Mouse (Mus musculus) neural tube, embryonic 12.5 days (tissue): ENCODE data around the gene Furin. TPM values are rescaled to one million over a fixed set of nuclear protein-coding genes. Genes with fewer than 3 reads are reported as not detected.
A peak's percentile ranks its signal among the peaks of the same experiment; 100 is the strongest.
"Not testable (repeated sequence)": the region's sequence is repeated elsewhere in the genome, so short reads cannot be mapped to it uniquely, and the experiment has no call there.

Experiments
- ATAC-seq: fragments of 200-750 bp; cut with Nextera tagmentation; 2 replicates; pipeline ENCODE4 v1.8.0; 2017; ENCODE audit warnings: low read depth, mild to moderate bottlenecking, moderate TSS enrichment, moderate library complexity; ENCODE audit not compliant: low FRiP score
- H3K27ac ChIP-seq: fragments of 300-500 bp; sonication (generic); 2 replicates; pipeline ENCODE4 v1.5.1; 2016
- H3K27me3 ChIP-seq: fragments of 300-500 bp; sonication (generic); replicated peaks from 2 replicates; pipeline ENCODE4 v1.6.1; 2016; ENCODE audit warnings: mild to moderate bottlenecking
- H3K36me3 ChIP-seq: fragments of 300-500 bp; sonication (generic); 2 replicates; pipeline ENCODE4 v1.6.1; 2016; ENCODE audit warnings: mild to moderate bottlenecking
- H3K4me1 ChIP-seq: fragments of 300-500 bp; sonication (generic); 2 replicates; pipeline ENCODE4 v1.6.1; 2016
- H3K4me2 ChIP-seq: fragments of 300-500 bp; sonication (generic); replicated peaks from 2 replicates; pipeline ENCODE4 v1.6.1; 2016; ENCODE audit warnings: mild to moderate bottlenecking
- H3K4me3 ChIP-seq: fragments of 300-500 bp; sonication (generic); 2 replicates; pipeline ENCODE4 v1.5.1; 2016
- H3K9ac ChIP-seq: fragments of 300-500 bp; sonication (generic); 2 replicates; pipeline ENCODE4 v1.6.1; 2016; ENCODE audit warnings: mild to moderate bottlenecking
- H3K9me3 ChIP-seq: fragments of 300-500 bp; sonication (generic); 2 replicates; pipeline ENCODE4 v1.6.1; 2016; ENCODE audit warnings: mild to moderate bottlenecking
- WGBS: fragments of 180-500 bp; shearing (Covaris S2); methylation state at CpG from one replicate; pipeline ENCODE4 v1.1.7; 2016; 5-methylcytosine and 5-hydroxymethylcytosine counted together
- polyA plus RNA-seq: library from polyadenylated mRNA; unstranded; fragments of >200 nt; fragmentation: Nextera tagmentation; extraction: Ambion mirVana; gene quantifications from 2 replicates; pipeline ENCODE4 v1.2.1, GENCODE M21; 2016

The Furin gene
- polyA plus RNA-seq, 1 experiment from 2014 or later = 6.3 TPM

DNA sequence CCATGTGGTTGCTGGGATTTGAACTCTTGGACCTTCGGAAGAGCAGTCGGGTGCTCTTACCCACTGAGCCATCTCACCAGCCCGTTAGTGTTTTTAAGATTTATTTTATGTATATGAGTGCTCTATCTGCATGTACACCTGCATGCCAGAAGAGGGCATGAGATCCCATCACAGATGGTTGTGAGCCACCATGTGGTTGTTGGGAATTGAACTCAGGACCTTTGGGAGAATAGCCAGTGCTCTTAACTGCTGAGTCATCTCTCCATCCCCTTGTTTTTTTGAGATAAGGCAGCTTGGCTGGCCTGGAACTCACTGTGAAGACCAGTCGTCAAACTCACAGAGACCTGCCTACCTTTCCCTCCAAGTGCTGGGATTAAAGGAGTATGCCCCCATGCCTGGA lies 8.8 kb downstream of the Furin start:
- H3K27me3 ChIP-seq, H3K9ac ChIP-seq, ATAC-seq, H3K27ac ChIP-seq, H3K4me3 ChIP-seq, H3K4me2 ChIP-seq, H3K9me3 ChIP-seq: not testable (repeated sequence)
- H3K4me1 ChIP-seq = peaks cover 16% of the 10 kb centered on the region
- peaks cover 60% of the 10 kb centered on the region for H3K36me3 ChIP-seq
- WGBS = 86% methylated on average over 4 of the region's 4 CpGs

DNA sequence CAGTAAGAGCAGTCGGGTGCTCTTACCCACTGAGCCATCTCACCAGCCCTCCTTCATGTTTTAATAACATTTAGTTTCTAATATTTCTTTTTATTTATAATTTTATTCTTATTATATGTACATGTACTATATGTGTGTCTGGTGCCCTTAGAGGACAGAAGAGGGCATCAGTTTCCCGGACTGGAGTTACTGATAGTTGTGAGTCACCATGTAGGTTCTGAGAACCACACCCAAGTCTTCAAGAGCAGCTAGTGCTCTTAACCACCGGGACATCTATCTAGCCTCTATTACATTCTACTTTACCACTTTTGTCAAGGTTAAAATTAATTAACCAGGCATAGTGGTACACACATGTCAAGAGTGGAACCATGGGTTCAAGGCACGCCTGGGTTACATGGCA lies 10.6 kb downstream of the Furin start:
- 90% methylated on average over 4 of the region's 4 CpGs for WGBS
- H3K9ac ChIP-seq = no peak overlapping the region
- H3K4me2 ChIP-seq = no peak overlapping the region
- no peaks in the 10 kb centered on the region; the same call in 1 of the 2 replicates for H3K4me1 ChIP-seq
- ATAC-seq = no peak
- H3K4me3 ChIP-seq = no peak overlapping the region
- H3K9me3 ChIP-seq = no peaks in the 10 kb centered on the region
- H3K27ac ChIP-seq = no peak overlapping the region
- H3K27me3 ChIP-seq = no peaks in the 10 kb centered on the region
- H3K36me3 ChIP-seq = peaks cover 77% of the 10 kb centered on the region

DNA sequence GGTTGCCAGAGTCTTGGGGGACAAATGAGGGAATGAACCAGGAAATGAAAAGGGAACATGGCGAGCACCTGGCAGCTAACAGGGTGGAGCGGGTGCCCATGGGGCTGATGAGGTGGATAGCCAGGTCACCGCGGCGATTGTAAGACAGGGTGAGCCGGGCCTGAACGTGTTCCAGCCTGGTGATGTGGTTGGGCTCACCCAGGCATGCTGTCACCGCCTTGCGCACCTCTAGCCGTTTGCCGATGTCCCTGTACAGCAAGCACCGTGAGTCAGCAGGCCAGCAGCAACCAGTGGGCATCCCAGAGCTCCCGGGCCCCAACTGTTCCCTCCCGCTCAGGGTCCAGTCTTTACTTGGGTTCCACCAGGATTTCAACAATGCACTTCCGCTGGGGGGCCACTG lies 13.1 kb downstream of the Furin start:
- no peak for ATAC-seq
- no peak overlapping the region for H3K9ac ChIP-seq
- H3K4me1 ChIP-seq = peaks cover 10% of the 10 kb centered on the region
- no peak overlapping the region for H3K4me3 ChIP-seq
- H3K27ac ChIP-seq = no peak overlapping the region
- peaks cover 64% of the 10 kb centered on the region for H3K36me3 ChIP-seq
- WGBS = 94% methylated on average over 15 of the region's 15 CpGs
- 0 out of 2 replicates have a peak, but pooled peaks cover 4% of the 10 kb centered on the region for H3K27me3 ChIP-seq
- no peaks in the 10 kb centered on the region for H3K9me3 ChIP-seq
- H3K4me2 ChIP-seq = no peak overlapping the region

DNA sequence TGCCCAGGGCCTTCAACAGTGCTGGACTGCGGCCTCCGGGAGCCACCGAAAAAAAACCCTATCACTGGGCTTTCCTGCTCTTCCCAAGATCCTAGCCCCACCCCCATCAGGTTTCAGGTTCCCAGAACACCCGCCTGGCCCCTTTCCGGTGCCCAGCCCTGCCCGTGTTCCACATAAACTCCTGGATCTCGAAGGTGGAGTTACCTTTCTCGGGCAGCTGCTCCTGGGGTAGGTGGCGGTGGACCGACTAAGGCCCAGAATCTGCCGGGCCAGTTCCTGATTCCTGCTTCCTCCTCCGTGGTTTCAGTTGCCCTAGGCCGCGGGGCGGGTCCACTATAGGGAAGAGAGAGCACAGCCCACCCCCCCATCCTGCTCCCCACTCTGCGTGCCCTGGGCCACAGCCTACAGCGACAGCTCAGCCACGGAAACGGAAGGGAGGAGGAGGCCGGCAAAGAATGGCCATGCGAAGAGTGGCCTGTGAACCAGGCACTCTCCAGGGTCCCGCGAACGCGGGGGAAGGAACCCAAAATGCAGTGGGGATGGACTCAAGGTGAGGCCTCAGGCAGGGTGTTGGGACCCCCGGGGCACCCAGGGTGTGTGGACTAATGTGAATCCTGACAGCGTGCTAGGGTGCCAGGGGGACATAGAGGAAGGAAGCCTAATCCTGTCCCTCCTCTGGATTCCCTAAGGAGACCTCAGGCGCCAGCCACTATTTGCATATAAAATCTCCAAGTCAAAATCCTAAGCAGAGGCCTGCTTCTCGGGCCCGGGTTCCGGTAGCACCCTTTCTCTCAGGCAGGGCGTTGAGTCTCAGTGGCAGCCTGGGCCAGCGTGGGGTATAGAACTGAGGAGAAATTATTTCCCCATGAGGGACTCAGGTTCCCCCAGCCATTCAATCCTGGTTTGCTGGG lies 17.3 kb downstream of the Furin start, which contains the start of gene Fes:
Fes (minus strand) TSS at position 314 of the 911 bp plus-strand sequence.
- WGBS = 11% methylated on average over 32 of the region's 33 CpGs
- Histone ChIP-seq H3K27ac (no peak within 1 kb of the TSS), H3K9ac (peak within 1 kb of the TSS; percentile 55), H3K9me3 (no peaks in the 10 kb centered on the region), H3K36me3 (peaks cover 31% of the 10 kb centered on the region), H3K4me3 (peak within 1 kb of the TSS; percentile 15), H3K27me3 (0 out of 2 replicates have a peak, but pooled peaks cover 7% of the 10 kb centered on the region), H3K4me2 (peak within 1 kb of the TSS; percentile 49), H3K4me1 (peaks cover 19% of the 10 kb centered on the region)
- no peak; the same call in 1 of the 2 replicates for ATAC-seq

DNA sequence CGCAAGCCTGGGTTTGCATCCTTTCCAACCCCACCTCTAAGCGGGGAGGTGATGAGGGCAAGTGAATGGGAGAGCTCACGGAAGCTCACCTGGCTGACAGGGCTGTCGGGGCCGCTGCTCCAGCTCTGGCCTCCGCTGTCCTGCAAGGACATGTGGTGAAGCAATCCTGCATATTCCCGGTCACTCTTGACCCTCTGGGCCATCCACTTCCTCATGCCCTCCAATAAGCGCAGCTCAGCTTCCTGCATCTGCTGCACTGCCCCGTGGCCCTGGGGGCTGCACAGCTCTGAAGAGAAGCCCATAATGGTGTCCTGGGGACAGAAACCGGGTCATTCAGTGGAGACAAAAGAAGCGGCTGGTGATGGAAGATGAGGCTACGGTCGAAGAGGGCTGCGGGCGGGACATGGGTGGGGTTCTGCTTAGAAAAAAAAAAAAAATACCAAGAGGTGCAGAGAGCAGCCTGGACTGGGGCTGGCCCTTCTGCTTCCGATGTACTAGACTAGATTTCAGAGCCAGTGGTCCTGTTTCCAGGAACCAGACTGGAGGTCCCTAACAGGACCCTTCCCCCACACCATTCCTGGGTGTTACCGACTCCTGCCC lies 18.1 kb downstream of the Furin start:
- H3K4me3 ChIP-seq = peak overlapping the region; percentile 15; the same call in 1 of the 2 replicates
- H3K9me3 ChIP-seq = no peaks in the 10 kb centered on the region
- 23% methylated on average over 17 of the region's 17 CpGs for WGBS
- H3K4me1 ChIP-seq = peaks cover 24% of the 10 kb centered on the region
- 0 out of 2 replicates have a peak, but pooled peaks have one; percentile 4 for ATAC-seq
- peaks cover 24% of the 10 kb centered on the region for H3K36me3 ChIP-seq
- H3K27ac ChIP-seq = no peak overlapping the region
- peak overlapping the region; percentile 49 for H3K4me2 ChIP-seq
- peak overlapping the region; percentile 55 for H3K9ac ChIP-seq
- H3K27me3 ChIP-seq = 0 out of 2 replicates have a peak, but pooled peaks cover 10% of the 10 kb centered on the region

DNA sequence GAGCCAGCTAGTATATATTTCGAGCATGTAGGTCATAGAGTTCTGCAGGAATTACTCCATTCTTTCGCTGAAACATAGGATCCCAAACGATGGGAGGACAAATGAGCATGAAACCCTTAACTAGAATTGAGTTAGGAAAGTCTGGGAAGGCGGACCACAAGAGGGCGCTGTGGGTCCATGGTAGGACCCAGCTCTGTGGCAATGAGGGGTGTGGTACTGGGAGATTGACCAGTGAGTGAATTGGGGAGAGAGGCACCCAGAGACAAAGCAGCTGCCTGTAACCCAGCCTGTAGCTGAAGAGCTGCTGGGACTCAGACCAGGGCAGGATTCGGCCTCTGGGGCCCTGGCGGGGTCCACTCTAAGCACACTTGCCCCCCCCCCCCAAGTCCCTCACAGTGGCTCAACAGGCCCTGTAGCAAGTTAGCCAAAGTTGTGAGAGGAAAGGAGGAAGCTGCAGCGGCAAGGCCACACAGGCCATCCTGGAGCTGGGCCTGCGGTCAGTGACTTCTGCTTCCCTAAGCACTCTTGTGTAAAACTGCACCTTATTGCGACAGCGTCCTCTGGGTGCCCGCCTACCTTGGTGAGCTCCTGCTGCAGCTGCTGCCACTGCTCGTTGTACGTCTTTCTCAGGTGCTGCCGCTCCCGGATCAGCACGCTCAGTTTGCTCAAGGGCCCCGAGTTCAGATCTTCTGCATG lies 18.9 kb downstream of the Furin start:
- Histone ChIP-seq H3K4me1 (peaks cover 24% of the 10 kb centered on the region), H3K4me2 (peak overlapping the region; percentile 49), H3K9ac (no peak overlapping the region; the same call in 1 of the 2 replicates), H3K27me3 (0 out of 2 replicates have a peak, but pooled peaks cover 15% of the 10 kb centered on the region), H3K4me3 (no peak overlapping the region), H3K27ac (no peak overlapping the region), H3K36me3 (peaks cover 16% of the 10 kb centered on the region), H3K9me3 (no peaks in the 10 kb centered on the region)
- ATAC-seq = peak; percentile 75
- WGBS = 35% methylated on average over 18 of the region's 18 CpGs

DNA sequence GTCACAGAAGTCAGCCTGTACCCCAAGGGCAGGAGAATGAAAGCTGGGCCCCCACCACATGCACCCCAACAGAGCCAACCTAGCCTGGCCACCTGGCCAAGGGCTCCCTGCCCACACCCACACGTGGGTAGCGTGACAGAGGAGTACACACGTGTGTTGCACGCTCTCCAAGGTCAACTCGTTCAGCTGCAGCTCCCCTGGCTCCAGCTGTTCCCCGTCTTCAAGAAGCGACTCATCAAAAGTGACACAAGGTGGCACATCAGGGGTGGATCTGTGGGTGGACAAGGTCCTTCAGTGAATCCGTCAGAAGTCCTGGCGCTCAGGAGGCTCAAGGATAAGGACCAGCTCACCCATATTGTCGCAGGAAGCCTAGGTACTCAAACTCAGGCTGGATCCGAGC lies 22.3 kb downstream of the Furin start:
- 74% methylated on average over 11 of the region's 11 CpGs for WGBS
- Histone ChIP-seq H3K4me3 (no peak overlapping the region), H3K9ac (no peak overlapping the region), H3K36me3 (no peaks in the 10 kb centered on the region), H3K27me3 (0 out of 2 replicates have a peak, but pooled peaks cover 11% of the 10 kb centered on the region), H3K4me2 (no peak overlapping the region), H3K27ac (no peak overlapping the region), H3K4me1 (peaks cover 21% of the 10 kb centered on the region), H3K9me3 (no peaks in the 10 kb centered on the region)
- no peak for ATAC-seq

DNA sequence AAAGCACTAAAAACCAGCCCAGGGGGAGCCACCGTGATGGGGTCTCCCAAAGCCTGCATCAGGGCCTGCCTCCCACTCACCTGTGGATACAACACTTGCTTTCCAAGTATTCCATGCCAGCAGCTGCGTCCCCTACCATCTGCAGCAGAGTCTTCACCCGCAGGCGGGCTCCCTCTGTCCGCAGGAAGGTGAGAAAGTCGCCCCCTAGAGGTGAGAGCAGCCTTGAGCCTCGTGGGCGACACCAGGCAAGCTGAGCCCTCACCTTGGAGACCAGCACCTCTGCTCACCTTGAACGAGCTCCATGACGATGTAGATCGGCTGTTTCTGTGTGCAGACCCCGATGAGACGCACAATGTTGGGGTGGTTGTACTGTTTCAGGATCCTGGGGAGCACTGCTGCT lies 25.7 kb downstream of the Furin start:
- WGBS = 64% methylated on average over 13 of the region's 13 CpGs
- Histone ChIP-seq H3K9me3 (no peaks in the 10 kb centered on the region), H3K4me1 (0 out of 2 replicates have a peak, but pooled peaks cover 5% of the 10 kb centered on the region), H3K9ac (no peak overlapping the region), H3K4me3 (no peak overlapping the region), H3K4me2 (no peak overlapping the region), H3K27ac (no peak overlapping the region), H3K36me3 (no peaks in the 10 kb centered on the region), H3K27me3 (0 out of 2 replicates have a peak, but pooled peaks cover 7% of the 10 kb centered on the region)
- no peak for ATAC-seq

DNA sequence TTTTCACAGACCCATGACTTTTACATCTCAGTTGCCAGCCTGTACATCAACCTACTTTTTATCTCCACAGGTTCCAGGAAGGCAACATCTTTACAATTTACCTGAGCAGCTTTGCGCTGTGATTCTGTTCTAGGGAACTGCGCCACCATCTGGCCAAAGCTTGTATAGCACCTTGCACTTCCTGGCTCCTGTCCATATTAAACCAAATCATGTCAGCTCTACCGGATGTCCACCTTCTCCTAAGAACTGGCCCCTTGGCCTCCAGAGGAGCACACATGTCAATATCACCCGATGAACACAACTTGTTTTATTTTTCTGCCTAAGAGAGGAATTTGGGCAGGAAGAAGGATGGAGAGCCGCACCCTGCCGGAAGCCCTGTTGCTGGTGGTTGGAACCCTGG lies 27.8 kb downstream of the Furin start:
- Histone ChIP-seq H3K4me2 (no peak overlapping the region), H3K4me1 (0 out of 2 replicates have a peak, but pooled peaks cover under 1% of the 10 kb centered on the region), H3K9me3 (no peaks in the 10 kb centered on the region), H3K9ac (no peak overlapping the region), H3K27me3 (0 out of 2 replicates have a peak, but pooled peaks cover 7% of the 10 kb centered on the region), H3K36me3 (no peaks in the 10 kb centered on the region), H3K27ac (no peak overlapping the region), H3K4me3 (no peak overlapping the region)
- 38% methylated on average over 6 of the region's 6 CpGs for WGBS
- ATAC-seq = no peak

DNA sequence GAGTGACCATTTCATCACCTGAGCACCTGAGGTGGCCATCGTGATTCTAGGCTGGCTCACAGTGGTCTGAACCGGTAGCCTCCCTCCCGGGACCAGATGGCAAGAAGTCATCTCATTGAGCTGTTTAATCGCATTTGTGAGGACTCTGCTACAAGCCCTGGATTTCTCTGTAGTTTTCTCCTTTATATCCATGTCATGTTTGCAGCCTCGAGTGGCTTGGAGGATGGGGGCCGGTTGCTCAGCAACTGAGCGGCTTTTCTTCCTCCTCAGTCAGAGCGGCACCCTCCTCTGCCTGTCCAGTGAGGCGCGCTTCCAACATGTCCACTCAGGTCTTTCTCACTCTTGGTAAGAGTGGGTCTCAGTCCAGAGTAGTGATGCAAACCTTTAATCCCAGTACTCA lies 29.0 kb downstream of the Furin start:
- H3K27me3 ChIP-seq = no peaks in the 10 kb centered on the region
- no peaks in the 10 kb centered on the region for H3K4me1 ChIP-seq
- H3K4me2 ChIP-seq = no peak overlapping the region
- no peaks in the 10 kb centered on the region for H3K9me3 ChIP-seq
- no peak overlapping the region for H3K4me3 ChIP-seq
- no peak for ATAC-seq
- WGBS = 72% methylated on average over 10 of the region's 10 CpGs
- H3K9ac ChIP-seq = no peak overlapping the region
- no peaks in the 10 kb centered on the region for H3K36me3 ChIP-seq
- H3K27ac ChIP-seq = no peak overlapping the region

DNA sequence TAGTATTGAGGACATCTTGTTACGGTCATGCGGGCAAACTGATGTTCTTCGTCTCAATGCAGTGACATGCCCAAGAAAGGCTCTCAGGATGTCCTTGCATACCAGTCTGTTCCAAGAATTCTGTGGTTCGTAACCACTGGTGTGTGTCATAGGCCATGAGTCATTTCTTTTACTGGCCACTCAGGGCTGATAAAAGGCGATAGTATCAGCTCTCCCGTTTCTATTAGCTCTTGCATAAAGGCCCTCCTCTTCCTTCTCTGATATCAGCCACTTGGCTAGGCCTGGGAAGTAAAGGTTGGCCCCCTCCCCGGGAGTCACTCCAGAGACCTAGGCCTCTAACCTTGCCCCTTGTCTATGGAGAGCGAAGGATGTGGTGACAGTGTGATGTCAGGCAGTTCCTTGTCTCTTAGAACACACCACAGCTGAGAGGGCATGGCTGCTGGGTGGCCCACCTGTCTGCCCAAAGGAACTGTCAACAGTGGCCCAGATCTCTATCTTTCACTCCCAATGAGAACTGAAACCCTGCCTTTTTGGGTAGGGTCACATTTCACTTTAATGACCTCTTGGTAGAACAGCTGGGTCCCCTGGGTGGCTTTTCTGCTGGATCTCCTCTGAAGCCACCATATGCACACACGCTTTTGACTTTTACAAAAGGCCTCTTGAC lies 29.7 kb downstream of the Furin start:
- ATAC-seq = no peak
- no peaks in the 10 kb centered on the region for H3K27me3 ChIP-seq
- WGBS = 82% methylated on average over 9 of the region's 9 CpGs
- no peaks in the 10 kb centered on the region for H3K4me1 ChIP-seq
- H3K4me3 ChIP-seq = no peak overlapping the region
- H3K4me2 ChIP-seq = no peak overlapping the region
- no peaks in the 10 kb centered on the region for H3K9me3 ChIP-seq
- no peak overlapping the region for H3K9ac ChIP-seq
- H3K36me3 ChIP-seq = no peaks in the 10 kb centered on the region
- no peak overlapping the region for H3K27ac ChIP-seq
